Comparison of ENCODE assay signal across 8 mouse cellular contexts in the genomic region with DNA sequence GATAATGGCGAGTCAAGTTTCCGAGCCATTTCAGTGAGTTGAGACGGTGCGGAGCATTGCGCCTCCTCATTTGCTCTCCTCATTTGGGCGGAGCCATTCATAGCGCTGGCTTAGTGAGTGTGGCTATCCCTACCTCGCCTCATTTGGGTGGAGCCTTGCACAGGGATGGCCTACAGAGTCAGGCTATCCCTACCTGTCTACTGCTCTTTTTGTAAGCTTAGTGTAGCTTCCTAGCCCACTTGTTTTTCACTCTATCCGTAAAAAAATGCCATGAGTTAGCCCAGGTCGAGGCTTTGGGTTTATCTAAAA. TPM values are rescaled to one million over a fixed set of nuclear protein-coding genes. Genes with fewer than 3 reads are reported as not detected.
A peak's percentile ranks its signal among the peaks of the same experiment; 100 is the strongest.
DNase-seq lines count a peak whose midpoint lies in the region; ATAC-seq and TF ChIP-seq lines count a peak whose summit lies in the region.
"Not testable (repeated sequence)": the region's sequence is repeated elsewhere in the genome, so short reads cannot be mapped to it uniquely, and the experiment has no call there.

TSS of gene Tmem254c (minus strand) at position 31 of the 309 bp plus-strand sequence.

- H3K9me3 ChIP-seq in embryonic facial prominence, embryonic 15.5 days (replicated peaks); heart, embryonic 10.5 days; hindbrain, embryonic 15.5 days; midbrain, embryonic 10.5 days (replicated peaks); stomach, embryonic 15.5 days: not testable (repeated sequence)

- H3K27ac ChIP-seq in embryonic facial prominence, embryonic 15.5 days (replicated peaks); heart, embryonic 10.5 days; hindbrain, embryonic 15.5 days (replicated peaks); liver, adult 2 months (replicated peaks; ENCODE audit: insufficient read depth, low read depth, low read length); midbrain, embryonic 10.5 days (replicated peaks); stomach, embryonic 15.5 days: not testable (repeated sequence)

- TF ChIP-seq POLR2A in liver, adult 2 months (IDR thresholded peaks at IDR 0.05; ENCODE audit: extremely low read depth, insufficient read depth, low read length) = not testable (repeated sequence)

- H3K27me3 ChIP-seq in embryonic facial prominence, embryonic 15.5 days; heart, embryonic 10.5 days (ENCODE audit: insufficient read depth, poor library complexity, severe bottlenecking); hindbrain, embryonic 15.5 days; liver, adult 2 months (ENCODE audit: control insufficient read depth, insufficient read depth, low read length); midbrain, embryonic 10.5 days (ENCODE audit: low read depth, poor library complexity, severe bottlenecking); stomach, embryonic 15.5 days (replicated peaks): not testable (repeated sequence)

- not testable (repeated sequence) for DNase-seq in heart, embryonic 10.5 days (ENCODE audit: low spot score); layer of hippocampus, postnatal 14 days (ENCODE audit: low spot score in 2 of 2); liver, adult 2 months (ENCODE audit: extremely low read depth, low read depth, low spot score); midbrain, embryonic 10.5 days (ENCODE audit: low spot score)

- not testable (repeated sequence) for H3K4me1 ChIP-seq in embryonic facial prominence, embryonic 15.5 days; heart, embryonic 10.5 days; hindbrain, embryonic 15.5 days (replicated peaks); liver, adult 2 months (ENCODE audit: control insufficient read depth, insufficient read depth, low read length); midbrain, embryonic 10.5 days; stomach, embryonic 15.5 days

- not testable (repeated sequence) for H3K4me3 ChIP-seq in embryonic facial prominence, embryonic 15.5 days (replicated peaks); heart, embryonic 10.5 days; hindbrain, embryonic 15.5 days; liver, adult 2 months (ENCODE audit: insufficient read depth, low read depth, low read length); midbrain, embryonic 10.5 days; stomach, embryonic 15.5 days (replicated peaks)

- ATAC-seq in activated CD4-positive, CD25-positive, alpha-beta regulatory T cell, adult 4 months = peak; percentile 81
- not testable (repeated sequence) for ATAC-seq in embryonic facial prominence, embryonic 15.5 days (ENCODE audit: insufficient number of reproducible peaks, low FRiP score, low TSS enrichment, low read depth)
- peak; percentile 69; the same call in 1 of the 2 replicates for ATAC-seq in hindbrain, embryonic 15.5 days (ENCODE audit: low FRiP score, low read depth)
- ATAC-seq in stomach, embryonic 15.5 days (ENCODE audit: insufficient read depth, low FRiP score, low read depth) = peak; percentile 79; the same call in 1 of the 2 replicates

- H3K9ac ChIP-seq in embryonic facial prominence, embryonic 15.5 days; hindbrain, embryonic 15.5 days; liver, adult 2 months (ENCODE audit: low read depth, low read length); stomach, embryonic 15.5 days: not testable (repeated sequence)

- not testable (repeated sequence) for H3K36me3 ChIP-seq in embryonic facial prominence, embryonic 15.5 days; heart, embryonic 10.5 days; hindbrain, embryonic 15.5 days; liver, adult 2 months (ENCODE audit: control insufficient read depth, insufficient read depth, low read length); midbrain, embryonic 10.5 days; stomach, embryonic 15.5 days

- H3K4me2 ChIP-seq in embryonic facial prominence, embryonic 15.5 days (replicated peaks); hindbrain, embryonic 15.5 days; stomach, embryonic 15.5 days: not testable (repeated sequence)

- no CpG with 5 or more reads among the region's 10 CpGs for WGBS in embryonic facial prominence, embryonic 15.5 days
- WGBS in heart, embryonic 10.5 days = no CpG with 5 or more reads among the region's 10 CpGs
- no CpG with 5 or more reads among the region's 10 CpGs for WGBS in hindbrain, embryonic 15.5 days
- no CpG with 5 or more reads among the region's 10 CpGs for WGBS in liver, adult 2 months
- no CpG with 5 or more reads among the region's 10 CpGs for WGBS in midbrain, embryonic 10.5 days
- no CpG with 5 or more reads among the region's 10 CpGs for WGBS in stomach, embryonic 15.5 days

- not testable (repeated sequence) for H3K79me2 ChIP-seq in liver, adult 2 months (ENCODE audit: control insufficient read depth, insufficient read depth, low read length)

- not testable (repeated sequence) for TF ChIP-seq CTCF in liver, adult 2 months (IDR thresholded peaks at IDR 0.05; ENCODE audit: low read depth, low read length)

RNA-seq across cellular contexts. Expression of gene Tmem254c, which starts in this region (rescaled TPM):
- 10 to 100 TPM; 59.9 to 60.0 TPM for polyA plus RNA-seq in activated CD4-positive, CD25-positive, alpha-beta regulatory T cell, adult 4 months (2017; shearing (Covaris generic))
- 48.2 and 49.6 TPM in 2 replicates for polyA plus RNA-seq in embryonic facial prominence, embryonic 15.5 days (2015; fragmentation: Nextera tagmentation; extraction: Ambion mirVana)
- polyA plus RNA-seq in heart, embryonic 10.5 days (2016; fragmentation: Nextera tagmentation; extraction: Ambion mirVana) = 28.7 and 28.9 TPM in 2 replicates
- polyA plus RNA-seq in hindbrain, embryonic 15.5 days (2015; fragmentation: Nextera tagmentation; extraction: Ambion mirVana) = 19.5 and 21.6 TPM in 2 replicates
- total RNA-seq in layer of hippocampus, postnatal 14 days (2021) = 10 to 100 TPM; 30.6 to 38.5 TPM
- total RNA-seq in liver, adult 2 months (2014; rRNA removed) = 29.7 and 34.0 TPM in 2 replicates
- 150 and 159 TPM in 2 replicates for polyA plus RNA-seq in liver, adult 2 months (2012; rRNA removed)
- 19.9 TPM in 2 replicates for polyA plus RNA-seq in midbrain, embryonic 10.5 days (2016; fragmentation: Nextera tagmentation; extraction: Ambion mirVana)
- polyA plus RNA-seq in stomach, embryonic 15.5 days (2015; fragmentation: Nextera tagmentation; extraction: Ambion mirVana) = 49.1 and 66.8 TPM in 2 replicates
